Mouse (Mus musculus): ENCODE results near the gene Cmklr1.

Cmklr1 gene

GRCm38 (mm10) chr5:113650035-113650865, at the start of gene Cmklr1:
Gene Cmklr1, minus strand, starts transcription at chr5:113650426.
- no peak for DNase-seq (ENCODE audit: low read depth)

- DNase-seq (ENCODE audit: low read depth), result no peak
Measured at GRCm38 (mm10) chr5:113694415-113694814, 44.2 kb upstream of the Cmklr1 start.

GRCm38 (mm10) chr5:113694000-113694399, 43.8 kb upstream of the Cmklr1 start:
- no peak for DNase-seq (ENCODE audit: low read depth)

- DNase-seq (ENCODE audit: low read depth), result no peak
Measured at GRCm38 (mm10) chr5:113693196-113693755, 43.0 kb upstream of the Cmklr1 start.

- DNase-seq (ENCODE audit: low read depth), result no peak
Measured at GRCm38 (mm10) chr5:113690866-113691265, 40.6 kb upstream of the Cmklr1 start.

GRCm38 (mm10) chr5:113690069-113690548, 39.9 kb upstream of the Cmklr1 start:
- no peak for DNase-seq (ENCODE audit: low read depth)

- no peak for DNase-seq (ENCODE audit: low read depth)
Measured at GRCm38 (mm10) chr5:113687514-113687913, 37.3 kb upstream of the Cmklr1 start.

- no peak for DNase-seq (ENCODE audit: low read depth)
Measured at GRCm38 (mm10) chr5:113685471-113685870, 35.2 kb upstream of the Cmklr1 start.

GRCm38 (mm10) chr5:113683246-113683645, 33.0 kb upstream of the Cmklr1 start:
- no peak for DNase-seq (ENCODE audit: low read depth)

- DNase-seq (ENCODE audit: low read depth), result no peak
Measured at GRCm38 (mm10) chr5:113682472-113682871, 32.2 kb upstream of the Cmklr1 start.

- no peak for DNase-seq (ENCODE audit: low read depth)
Measured at GRCm38 (mm10) chr5:113681219-113681618, 31.0 kb upstream of the Cmklr1 start.

- no peak for DNase-seq (ENCODE audit: low read depth)
Measured at GRCm38 (mm10) chr5:113679509-113679908, 29.3 kb upstream of the Cmklr1 start.

- DNase-seq (ENCODE audit: low read depth), result no peak
Measured at GRCm38 (mm10) chr5:113678743-113679452, 28.7 kb upstream of the Cmklr1 start.

GRCm38 (mm10) chr5:113677541-113677940, 27.3 kb upstream of the Cmklr1 start:
- no peak for DNase-seq (ENCODE audit: low read depth)

GRCm38 (mm10) chr5:113674851-113675250, 24.6 kb upstream of the Cmklr1 start:
- DNase-seq (ENCODE audit: low read depth), result no peak

GRCm38 (mm10) chr5:113672456-113672855, 22.2 kb upstream of the Cmklr1 start:
- DNase-seq (ENCODE audit: low read depth), result peak; percentile 61

- DNase-seq (ENCODE audit: low read depth), result peak; percentile 81
Measured at GRCm38 (mm10) chr5:113670597-113670996, 20.4 kb upstream of the Cmklr1 start.

GRCm38 (mm10) chr5:113670110-113670509, 19.9 kb upstream of the Cmklr1 start:
- no peak for DNase-seq (ENCODE audit: low read depth)

GRCm38 (mm10) chr5:113664629-113665195, 14.5 kb upstream of the Cmklr1 start:
- DNase-seq (ENCODE audit: low read depth), result no peak

- no peak for DNase-seq (ENCODE audit: low read depth)
Measured at GRCm38 (mm10) chr5:113664127-113664526, 13.9 kb upstream of the Cmklr1 start.

- DNase-seq (ENCODE audit: low read depth), result no peak
Measured at GRCm38 (mm10) chr5:113660872-113661271, 10.6 kb upstream of the Cmklr1 start.

GRCm38 (mm10) chr5:113654821-113655220, 4.6 kb upstream of the Cmklr1 start:
- DNase-seq (ENCODE audit: low read depth), result no peak

All from induced T-regulatory cell, adult 2 months (primary cell).